Mouse (Mus musculus) embryonic facial prominence, embryonic 14.5 days (tissue): ENCODE data around the gene Snx1. TPM values are rescaled to one million over a fixed set of nuclear protein-coding genes. Genes with fewer than 3 reads are reported as not detected.

ENCODE experiments used
- ATAC-seq: fragments of 200-750 bp; cut with Nextera tagmentation; 2 replicates; pipeline ENCODE4 v1.8.0; 2017; ENCODE audit warnings: low read depth, moderate number of reproducible peaks, moderate TSS enrichment
- DNase-seq: peaks from one replicate; pipeline ENCODE4 v3.0.0-alpha.2; 2015; ENCODE audit warnings: low spot score
- H3K27ac ChIP-seq: fragments of 300-500 bp; sonication (generic); replicated peaks from 2 replicates; pipeline ENCODE4 v1.5.1; 2014; ENCODE audit warnings: low read depth, mild to moderate bottlenecking, low read length, moderate library complexity
- H3K27me3 ChIP-seq: fragments of 300-500 bp; sonication (generic); replicated peaks from 2 replicates; pipeline ENCODE4 v1.6.1; 2014; ENCODE audit warnings: low read length; ENCODE audit not compliant: control insufficient read depth, insufficient read depth
- H3K36me3 ChIP-seq: fragments of 300-500 bp; sonication (generic); 2 replicates; pipeline ENCODE4 v1.6.1; 2014; ENCODE audit warnings: low read length, mixed read lengths; ENCODE audit not compliant: control insufficient read depth, insufficient read depth
- H3K4me1 ChIP-seq: fragments of 300-500 bp; sonication (generic); 2 replicates; pipeline ENCODE4 v1.6.1; 2014; ENCODE audit warnings: antibody characterized with exemption, low read length; ENCODE audit not compliant: control insufficient read depth, insufficient read depth
- H3K4me2 ChIP-seq: fragments of 300-500 bp; sonication (generic); 2 replicates; pipeline ENCODE4 v1.6.1; 2014; ENCODE audit warnings: low read depth, mild to moderate bottlenecking, low read length, moderate library complexity, mixed read lengths
- H3K4me3 ChIP-seq: fragments of 300-500 bp; sonication (generic); 2 replicates; pipeline ENCODE4 v1.5.1; 2014; ENCODE audit warnings: low read depth, mild to moderate bottlenecking, low read length
- H3K9ac ChIP-seq: fragments of 300-500 bp; sonication (generic); 2 replicates; pipeline ENCODE4 v1.6.1; 2014; ENCODE audit warnings: low read depth, mild to moderate bottlenecking, low read length, moderate library complexity, mixed read lengths
- H3K9me3 ChIP-seq: fragments of 300-500 bp; sonication (generic); 2 replicates; pipeline ENCODE4 v1.6.1; 2016; ENCODE audit warnings: low read length; ENCODE audit not compliant: control insufficient read depth
- WGBS: fragments of 180-500 bp; shearing (Covaris S2); extraction: QIAGEN DNeasy Blood & Tissue Kit; methylation state at CpG from one replicate; pipeline ENCODE4 v1.1.7; 2014; 5-methylcytosine and 5-hydroxymethylcytosine counted together
- polyA plus RNA-seq: library from polyadenylated mRNA; unstranded; fragments of >200 nt; fragmentation: Nextera tagmentation; extraction: Ambion mirVana; gene quantifications from 2 replicates; pipeline ENCODE4 v1.2.1, GENCODE M21; 2014

The Snx1 gene
- polyA plus RNA-seq, 1 experiment from 2014 or later, result 139 TPM

DNA sequence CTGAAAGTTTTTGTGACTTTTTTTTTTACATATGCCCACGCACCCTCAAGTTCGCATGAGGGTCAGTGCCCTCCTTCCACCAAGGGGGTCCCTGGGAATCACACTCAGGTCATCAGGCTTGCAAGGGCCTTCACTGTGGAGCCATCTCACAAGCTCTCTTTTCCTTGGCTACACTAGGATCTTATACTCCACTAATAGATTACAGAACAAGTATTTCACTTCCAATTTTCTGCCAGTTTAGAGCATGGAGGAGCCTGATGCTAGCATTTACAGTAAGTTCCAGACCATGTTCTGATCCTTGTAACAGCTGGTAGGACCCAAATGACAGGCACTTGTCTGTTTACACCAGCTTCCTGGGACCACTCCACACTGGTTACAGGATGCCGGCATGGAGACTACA lies 48.3 kb downstream of the Snx1 start:
- ATAC-seq (no peak), DNase-seq (no peak)
- H3K9me3 ChIP-seq, result no peaks in the 10 kb centered on the region
- no peaks in the 10 kb centered on the region for H3K4me1 ChIP-seq
- 46% methylated on average over 3 of the region's 3 CpGs for WGBS
- peak overlapping the region; percentile 65 for H3K27ac ChIP-seq
- H3K9ac ChIP-seq, result no peak overlapping the region
- H3K4me2 ChIP-seq, result no peak overlapping the region
- H3K36me3 ChIP-seq, result no peaks in the 10 kb centered on the region
- H3K27me3 ChIP-seq, result no peaks in the 10 kb centered on the region
- no peak overlapping the region for H3K4me3 ChIP-seq

DNA sequence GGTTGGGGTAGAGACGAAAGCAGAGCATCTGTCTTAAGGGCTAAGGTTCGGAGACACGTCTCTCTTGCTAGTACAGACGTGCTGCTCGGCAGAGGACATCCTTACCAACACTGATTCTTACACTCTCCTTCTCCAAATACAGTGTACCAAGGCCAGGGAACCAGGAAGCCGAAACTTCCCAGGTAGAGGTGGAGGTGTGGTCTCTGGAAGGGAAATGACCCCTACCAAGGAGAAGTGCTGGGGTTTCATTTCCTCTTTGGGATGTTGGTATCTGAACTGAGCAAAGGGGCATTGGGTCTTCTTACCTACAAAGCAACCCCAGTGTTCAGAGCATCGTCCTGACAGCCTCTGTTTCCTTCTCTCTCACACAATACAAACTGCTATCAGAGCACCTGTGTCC lies 53.6 kb downstream of the Snx1 start:
- Histone ChIP-seq H3K4me3 (no peak overlapping the region), H3K9ac (no peak overlapping the region), H3K4me1 (peaks cover 4% of the 10 kb centered on the region), H3K9me3 (no peaks in the 10 kb centered on the region), H3K27ac (no peak overlapping the region), H3K36me3 (no peaks in the 10 kb centered on the region), H3K27me3 (peaks cover 26% of the 10 kb centered on the region), H3K4me2 (no peak overlapping the region)
- ATAC-seq, result no peak
- no peak for DNase-seq
- 81% methylated on average over 7 of the region's 7 CpGs for WGBS

DNA sequence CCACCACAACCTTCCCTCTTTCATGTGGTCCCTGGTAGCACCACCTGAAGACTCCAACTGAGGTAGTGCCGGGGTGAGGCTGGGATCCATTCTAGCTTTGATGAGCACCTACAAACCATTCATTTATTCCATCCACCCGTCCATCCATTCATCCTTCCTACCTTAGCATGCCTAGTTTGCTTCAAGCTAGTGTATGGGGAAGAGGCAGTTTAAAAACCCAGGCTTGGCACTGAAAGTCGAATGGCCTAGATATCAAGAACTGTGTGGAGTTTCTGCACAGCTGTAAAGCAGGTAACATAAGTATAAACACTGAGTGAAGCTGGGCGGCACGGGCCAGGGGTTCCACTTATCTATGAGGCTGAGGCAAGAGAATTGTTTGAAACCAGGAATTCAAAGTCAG lies 56.2 kb downstream of the Snx1 start:
- ATAC-seq, result no peak
- Histone ChIP-seq H3K9ac (no peak overlapping the region), H3K9me3 (no peaks in the 10 kb centered on the region), H3K4me3 (no peak overlapping the region), H3K4me2 (no peak overlapping the region), H3K27ac (no peak overlapping the region), H3K36me3 (peaks cover 19% of the 10 kb centered on the region), H3K4me1 (peaks cover 4% of the 10 kb centered on the region), H3K27me3 (peaks cover 26% of the 10 kb centered on the region)
- WGBS, result 89% methylated on average over 5 of the region's 5 CpGs
- no peak for DNase-seq

DNA sequence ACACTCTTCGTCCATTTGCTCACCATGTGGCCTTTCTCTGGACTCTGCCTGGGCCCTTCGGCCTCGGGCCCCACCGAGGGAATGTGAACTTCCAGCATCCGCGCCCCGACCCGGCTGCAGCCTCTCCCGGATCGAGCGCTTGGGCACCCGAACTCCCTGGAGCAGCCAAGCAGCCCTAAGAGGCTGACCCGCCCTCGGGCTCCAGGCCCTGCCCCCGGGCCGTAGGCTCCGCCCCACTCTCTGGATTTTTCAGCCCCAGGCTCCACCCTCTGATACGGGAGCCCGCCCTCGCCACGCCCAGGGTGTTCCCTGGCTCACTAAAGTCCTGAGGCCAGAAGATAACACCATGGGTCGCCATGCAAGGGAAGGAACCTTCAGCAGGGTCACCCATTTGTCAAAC lies 56.8 kb downstream of the Snx1 start, which contains the start of gene Snx22:
Gene Snx22 (minus strand): TSS at position 137 of the 400 bp plus-strand sequence.
- H3K4me3 ChIP-seq, result peak within 1 kb of the TSS; percentile 55
- WGBS, result 1% methylated on average over 18 of the region's 22 CpGs
- peak; percentile 89 for ATAC-seq

DNA sequence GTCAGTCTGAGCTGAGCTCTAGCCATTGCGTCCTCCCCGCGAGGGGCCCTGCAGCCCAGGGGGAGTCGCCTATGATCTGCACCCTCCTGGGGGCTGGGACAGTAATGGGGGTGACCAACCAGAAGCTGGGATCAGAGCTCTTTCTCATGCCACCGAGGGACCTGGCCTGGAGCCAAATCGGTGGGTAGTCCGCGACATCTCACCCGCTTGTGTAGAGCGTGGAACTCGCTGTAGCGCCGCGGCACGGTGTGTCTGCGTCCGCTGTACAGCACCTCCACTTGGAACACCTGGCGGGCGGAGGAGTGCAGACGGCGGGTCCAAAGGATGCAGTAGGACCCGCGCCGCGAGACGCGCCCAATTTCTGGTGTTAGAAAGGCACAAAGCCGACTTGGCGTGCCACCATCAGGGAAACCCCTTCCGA lies 57.4 kb downstream of the Snx1 start:
- Histone ChIP-seq H3K9me3 (no peaks in the 10 kb centered on the region), H3K27ac (no peak overlapping the region), H3K9ac (peak overlapping the region; percentile 61), H3K36me3 (peaks cover 27% of the 10 kb centered on the region), H3K4me3 (peak overlapping the region; percentile 55), H3K4me2 (peak overlapping the region; percentile 83), H3K4me1 (peaks cover 4% of the 10 kb centered on the region), H3K27me3 (peaks cover 26% of the 10 kb centered on the region)
- under 1% methylated on average over 29 of the region's 30 CpGs for WGBS
- DNase-seq (peak; percentile 52), ATAC-seq (0 out of 2 replicates have a peak, but pooled peaks have one; percentile 9)

More for the DNA sequence above, 56.8 kb downstream of the Snx1 start, which contains the start of gene Snx22:
- peaks cover 4% of the 10 kb centered on the region for H3K4me1 ChIP-seq
- peak; percentile 77 for DNase-seq
- peak within 1 kb of the TSS; percentile 83 for H3K4me2 ChIP-seq
- H3K27me3 ChIP-seq, result peaks cover 26% of the 10 kb centered on the region
- no peaks in the 10 kb centered on the region for H3K9me3 ChIP-seq
- H3K9ac ChIP-seq, result peak within 1 kb of the TSS; percentile 61
- no peak within 1 kb of the TSS for H3K27ac ChIP-seq
- peaks cover 21% of the 10 kb centered on the region for H3K36me3 ChIP-seq

DNA sequence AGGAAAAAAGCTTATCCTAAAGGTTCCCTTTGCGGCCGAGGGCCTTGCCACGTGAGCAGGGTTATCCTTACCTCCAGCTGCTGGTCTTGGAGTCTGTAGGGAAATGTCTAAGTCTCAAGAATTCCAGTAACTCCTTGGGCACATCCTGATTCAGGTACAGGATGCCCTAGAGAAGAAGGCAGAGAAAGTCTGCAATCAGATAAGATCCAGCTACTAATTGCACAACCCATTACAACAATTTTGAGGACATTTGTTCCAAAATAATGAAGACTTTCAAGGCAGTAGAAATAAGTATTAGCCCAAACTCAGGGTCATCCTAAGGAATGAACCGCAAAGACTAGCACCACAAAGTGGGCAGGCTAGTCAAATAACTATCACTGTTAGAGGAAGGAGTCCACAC lies 58.3 kb downstream of the Snx1 start:
- Histone ChIP-seq H3K9me3 (no peaks in the 10 kb centered on the region), H3K9ac (no peak overlapping the region), H3K36me3 (peaks cover 37% of the 10 kb centered on the region), H3K4me1 (peaks cover 4% of the 10 kb centered on the region), H3K27me3 (peaks cover 26% of the 10 kb centered on the region), H3K27ac (no peak overlapping the region), H3K4me3 (no peak overlapping the region), H3K4me2 (peak overlapping the region; percentile 5; the same call in 1 of the 2 replicates)
- no peak for DNase-seq
- WGBS, result 52% methylated on average over 4 of the region's 4 CpGs
- ATAC-seq, result no peak

DNA sequence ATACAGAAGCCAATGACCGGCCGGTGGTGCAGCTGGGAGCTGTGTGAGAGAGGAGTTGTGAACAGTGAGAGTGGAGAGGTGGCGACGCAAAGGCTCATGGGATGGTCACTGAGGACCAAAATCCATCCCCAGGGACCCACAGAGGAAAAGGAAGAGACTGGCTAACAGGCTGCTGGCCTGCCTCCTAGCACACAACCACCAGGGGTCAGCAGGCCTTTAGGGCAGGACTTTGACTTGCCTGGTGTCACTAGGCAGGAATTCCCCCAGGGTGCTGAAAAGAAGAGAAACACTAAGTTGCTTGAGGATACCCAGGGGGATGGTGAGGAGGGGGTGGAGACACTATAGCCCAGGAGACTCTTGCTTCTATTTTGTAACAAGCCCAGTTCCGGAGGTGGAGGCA lies 58.8 kb downstream of the Snx1 start:
- peaks cover 4% of the 10 kb centered on the region for H3K4me1 ChIP-seq
- ATAC-seq, result peak; percentile 21
- H3K27me3 ChIP-seq, result peaks cover 26% of the 10 kb centered on the region
- no peak overlapping the region for H3K27ac ChIP-seq
- DNase-seq, result peak; percentile 68
- peaks cover 42% of the 10 kb centered on the region for H3K36me3 ChIP-seq
- no peak overlapping the region for H3K9ac ChIP-seq
- no peak overlapping the region for H3K4me3 ChIP-seq
- 22% methylated on average over 5 of the region's 5 CpGs for WGBS
- no peak overlapping the region for H3K4me2 ChIP-seq
- H3K9me3 ChIP-seq, result no peaks in the 10 kb centered on the region

DNA sequence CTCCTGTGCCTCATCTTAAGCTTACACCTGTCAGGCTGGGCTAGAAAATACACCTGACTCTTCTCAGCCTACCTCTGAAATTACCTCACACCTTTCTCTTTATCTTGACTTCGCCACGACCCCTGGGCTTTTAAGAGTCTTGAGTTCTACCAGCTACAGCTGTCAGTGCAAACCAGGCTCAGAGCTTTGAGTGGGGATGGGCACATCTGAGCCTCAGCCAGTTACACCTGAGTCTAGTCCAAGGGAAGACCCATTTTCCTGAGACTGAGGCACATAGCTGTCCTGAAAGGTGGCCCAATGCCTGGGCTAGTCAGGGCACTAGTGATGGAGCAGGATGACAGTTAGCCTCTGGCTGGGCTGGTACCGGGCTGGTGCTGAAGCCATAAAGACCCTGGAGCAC lies 59.6 kb downstream of the Snx1 start:
- peaks cover 6% of the 10 kb centered on the region for H3K4me1 ChIP-seq
- H3K27ac ChIP-seq, result no peak overlapping the region
- H3K4me3 ChIP-seq, result no peak overlapping the region
- DNase-seq (no peak), ATAC-seq (0 out of 2 replicates have a peak, but pooled peaks have one; percentile 10)
- peaks cover 26% of the 10 kb centered on the region for H3K27me3 ChIP-seq
- no peak overlapping the region for H3K4me2 ChIP-seq
- peaks cover 46% of the 10 kb centered on the region for H3K36me3 ChIP-seq
- no peak overlapping the region for H3K9ac ChIP-seq
- H3K9me3 ChIP-seq, result no peaks in the 10 kb centered on the region
- 75% methylated on average over 3 of the region's 3 CpGs for WGBS

DNA sequence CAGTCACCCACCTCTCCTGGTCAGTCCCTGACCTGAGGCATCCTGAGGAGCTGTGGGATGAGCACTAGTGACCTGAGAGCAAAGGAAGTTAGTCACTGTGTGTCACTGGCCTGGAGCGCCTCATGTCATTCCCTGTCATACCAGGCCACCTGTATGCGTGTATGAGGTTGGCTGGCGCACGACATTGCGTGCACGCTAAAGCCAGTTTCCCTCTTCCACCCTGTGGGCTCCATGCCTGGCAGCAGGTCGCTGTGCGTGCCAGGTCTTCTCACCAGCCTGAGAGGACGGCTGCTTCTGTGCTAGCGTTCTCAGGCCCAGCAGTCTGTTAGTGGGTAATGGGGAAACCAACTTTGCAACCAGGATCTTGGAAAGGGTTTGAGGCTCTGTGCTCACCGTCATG lies 62.1 kb downstream of the Snx1 start:
- H3K4me2 ChIP-seq, result no peak overlapping the region
- no peak overlapping the region for H3K4me3 ChIP-seq
- H3K9me3 ChIP-seq, result no peaks in the 10 kb centered on the region
- no peak for ATAC-seq
- 93% methylated on average over 11 of the region's 11 CpGs for WGBS
- peaks cover 16% of the 10 kb centered on the region for H3K4me1 ChIP-seq
- no peak overlapping the region for H3K9ac ChIP-seq
- H3K36me3 ChIP-seq, result peaks cover 49% of the 10 kb centered on the region
- H3K27ac ChIP-seq, result no peak overlapping the region
- peaks cover 15% of the 10 kb centered on the region for H3K27me3 ChIP-seq
- DNase-seq, result no peak
